Mouse (Mus musculus): ENCODE results near the gene Ints3. TPM values are rescaled to one million over a fixed set of nuclear protein-coding genes. Genes with fewer than 3 reads are reported as not detected.
A peak's percentile ranks its signal among the peaks of the same experiment; 100 is the strongest.

Gene Ints3
- polyA plus RNA-seq, 1 experiment from 2014 or later: 17.9 TPM

DNA sequence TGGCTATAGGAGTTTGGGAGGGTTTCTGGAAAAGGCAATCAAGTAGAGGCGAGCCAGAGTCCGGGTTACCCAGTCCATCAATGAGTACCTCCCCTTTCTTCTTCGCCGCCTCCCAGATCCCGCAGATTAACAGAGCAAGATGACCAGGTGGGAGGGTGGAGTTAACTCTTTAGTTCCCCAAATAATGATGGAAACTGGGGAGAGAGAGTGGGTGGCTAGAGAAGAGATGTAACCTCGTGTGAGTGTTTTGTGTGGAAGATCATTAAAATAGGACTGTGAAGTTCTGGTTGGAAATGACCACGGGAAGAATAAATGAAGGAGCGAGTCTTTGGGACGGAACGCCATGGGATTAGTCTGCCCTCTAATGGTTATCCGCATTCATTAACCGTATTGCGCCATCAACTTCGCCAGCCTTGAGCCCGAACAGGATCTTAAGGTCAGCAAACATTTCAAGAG lies 32.9 kb upstream of the Ints3 start:
- Histone ChIP-seq H3K36me3 (ENCODE audit: insufficient read depth, low read length) (no peaks in the 10 kb centered on the region), H3K27me3 (ENCODE audit: insufficient read depth, low read length) (no peaks in the 10 kb centered on the region), H3K9ac (ENCODE audit: low read depth, low read length) (peak overlapping the region; percentile 66), H3K9me3 (replicated peaks; ENCODE audit: low read length) (no peaks in the 10 kb centered on the region), H3K4me1 (replicated peaks; ENCODE audit: insufficient read depth, low read length) (0 out of 2 replicates have a peak, but pooled peaks cover 3% of the 10 kb centered on the region), H3K27ac (peak overlapping the region; percentile 57; the same call in 1 of the 2 replicates), H3K4me2 (ENCODE audit: low read length) (peak overlapping the region; percentile 96), H3K4me3 (replicated peaks; ENCODE audit: low read depth, low read length) (peak overlapping the region; percentile 46)
- DNase-seq (ENCODE audit: low spot score): peak; percentile 92
- WGBS: 0% methylated on average over 15 of the region's 15 CpGs
- ATAC-seq (replicated peaks; ENCODE audit: low FRiP score, low read depth): peak; percentile 44
- TF ChIP-seq CTCF (IDR thresholded peaks at IDR 0.05; ENCODE audit: low read depth): peak; percentile 95

DNA sequence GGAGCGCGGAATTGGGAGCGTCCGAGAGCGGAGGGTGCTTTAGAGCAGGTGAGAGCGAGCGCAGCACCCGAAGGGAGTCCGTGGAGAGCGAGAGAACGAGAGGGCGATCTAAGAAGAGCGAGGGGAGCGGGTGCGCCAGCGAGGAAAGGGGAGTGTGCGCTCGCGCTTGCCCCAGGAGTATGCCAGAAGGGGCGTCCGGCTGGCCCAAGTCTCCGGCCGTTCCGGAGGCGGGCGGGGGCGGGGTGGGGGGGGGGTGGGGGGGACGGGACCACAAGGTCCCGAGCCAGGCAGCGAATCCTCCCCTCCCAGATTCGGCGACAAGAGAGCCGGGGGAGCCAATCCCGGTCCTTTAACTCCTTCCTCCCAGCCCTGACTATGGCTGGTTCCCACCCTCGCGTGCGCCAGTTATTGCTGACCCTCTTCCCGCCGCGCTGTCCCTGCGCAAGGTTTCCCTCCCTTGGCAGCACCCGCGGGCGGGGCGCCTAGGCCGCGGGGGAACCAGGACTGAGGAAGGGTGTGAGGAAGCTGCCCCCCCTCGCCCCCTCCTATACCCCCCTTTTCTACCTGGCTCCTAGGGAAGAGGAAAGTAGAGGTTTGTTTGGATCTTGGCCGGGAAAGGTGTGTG lies 32.4 kb upstream of the Ints3 start, which contains the start of gene Npr1:
Gene Npr1 (minus strand): TSS at position 181 of the 625 bp plus-strand sequence.
- under 1% methylated on average over 33 of the region's 49 CpGs for WGBS
- no peaks in the 10 kb centered on the region for H3K9me3 ChIP-seq (replicated peaks; ENCODE audit: low read length)
- no peak for TF ChIP-seq CTCF (IDR thresholded peaks at IDR 0.05; ENCODE audit: low read depth)
- H3K4me1 ChIP-seq (replicated peaks; ENCODE audit: insufficient read depth, low read length): 0 out of 2 replicates have a peak, but pooled peaks cover 3% of the 10 kb centered on the region
- H3K4me3 ChIP-seq (replicated peaks; ENCODE audit: low read depth, low read length): peak within 1 kb of the TSS; percentile 46
- H3K9ac ChIP-seq (ENCODE audit: low read depth, low read length): peak within 1 kb of the TSS; percentile 66
- H3K27me3 ChIP-seq (ENCODE audit: insufficient read depth, low read length): no peaks in the 10 kb centered on the region
- H3K4me2 ChIP-seq (ENCODE audit: low read length): peak within 1 kb of the TSS; percentile 96
- H3K27ac ChIP-seq: peak within 1 kb of the TSS; percentile 57
- peak; percentile 55 for ATAC-seq (replicated peaks; ENCODE audit: low FRiP score, low read depth)
- peak; percentile 64 for DNase-seq (ENCODE audit: low spot score)
- H3K36me3 ChIP-seq (ENCODE audit: insufficient read depth, low read length): no peaks in the 10 kb centered on the region

- Histone ChIP-seq H3K27ac (peak overlapping the region; percentile 47), H3K9me3 (replicated peaks; ENCODE audit: low read length) (no peaks in the 10 kb centered on the region), H3K4me1 (replicated peaks; ENCODE audit: insufficient read depth, low read length) (0 out of 2 replicates have a peak, but pooled peaks cover 3% of the 10 kb centered on the region), H3K4me2 (ENCODE audit: low read length) (peak overlapping the region; percentile 96), H3K4me3 (replicated peaks; ENCODE audit: low read depth, low read length) (peak overlapping the region; percentile 46), H3K27me3 (ENCODE audit: insufficient read depth, low read length) (no peaks in the 10 kb centered on the region), H3K9ac (ENCODE audit: low read depth, low read length) (peak overlapping the region; percentile 66), H3K36me3 (ENCODE audit: insufficient read depth, low read length) (no peaks in the 10 kb centered on the region)
- DNase-seq (ENCODE audit: low spot score) (peak; percentile 28), ATAC-seq (replicated peaks; ENCODE audit: low FRiP score, low read depth) (peak; percentile 37)
- no peak for TF ChIP-seq CTCF (IDR thresholded peaks at IDR 0.05; ENCODE audit: low read depth)
- 1% methylated on average over 75 of the region's 75 CpGs for WGBS
Measured at GRCm38 (mm10) chr3:90465081-90465685, 31.8 kb upstream of the Ints3 start.

GRCm38 (mm10) chr3:90464552-90465080 lies 31.2 kb upstream of the Ints3 start:
- DNase-seq (ENCODE audit: low spot score) (peak; percentile 62), ATAC-seq (replicated peaks; ENCODE audit: low FRiP score, low read depth) (no peak; the same call in 1 of the 2 replicates)
- H3K9me3 ChIP-seq (replicated peaks; ENCODE audit: low read length): no peaks in the 10 kb centered on the region
- 0 out of 2 replicates have a peak, but pooled peaks cover 5% of the 10 kb centered on the region for H3K4me1 ChIP-seq (replicated peaks; ENCODE audit: insufficient read depth, low read length)
- H3K27me3 ChIP-seq (ENCODE audit: insufficient read depth, low read length): no peaks in the 10 kb centered on the region
- peak overlapping the region; percentile 66 for H3K9ac ChIP-seq (ENCODE audit: low read depth, low read length)
- TF ChIP-seq CTCF (IDR thresholded peaks at IDR 0.05; ENCODE audit: low read depth): peak; percentile 4; the same call in 1 of the 2 replicates
- WGBS: 13% methylated on average over 37 of the region's 37 CpGs
- peak overlapping the region; percentile 47 for H3K27ac ChIP-seq
- H3K4me2 ChIP-seq (ENCODE audit: low read length): peak overlapping the region; percentile 96
- H3K4me3 ChIP-seq (replicated peaks; ENCODE audit: low read depth, low read length): peak overlapping the region; percentile 46
- H3K36me3 ChIP-seq (ENCODE audit: insufficient read depth, low read length): no peaks in the 10 kb centered on the region

DNA sequence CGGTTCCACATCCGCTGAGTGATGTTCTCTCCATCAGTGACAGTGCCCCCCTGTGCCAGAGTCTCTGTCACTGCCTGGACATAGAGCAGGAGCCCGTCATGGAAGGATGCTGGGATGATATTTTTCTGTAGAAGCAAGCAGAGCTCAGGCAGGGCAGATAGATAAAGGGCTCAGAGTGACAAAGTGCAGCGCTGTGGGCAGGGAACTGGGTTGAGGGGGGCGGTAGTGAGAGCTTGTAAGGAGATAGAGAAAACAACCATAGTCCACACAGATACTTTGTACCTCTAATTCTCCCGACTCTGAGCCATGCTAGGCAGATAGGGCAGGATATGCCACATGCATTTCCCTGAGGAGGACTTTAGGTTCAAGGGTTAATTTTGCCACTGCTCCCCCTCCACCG lies 29.2 kb upstream of the Ints3 start:
- H3K4me3 ChIP-seq (replicated peaks; ENCODE audit: low read depth, low read length): 0 out of 2 replicates have a peak overlapping the region, but pooled peaks have one; percentile 0
- no peak overlapping the region for H3K27ac ChIP-seq
- 37% methylated on average over 7 of the region's 7 CpGs for WGBS
- H3K9ac ChIP-seq (ENCODE audit: low read depth, low read length): no peak overlapping the region
- H3K36me3 ChIP-seq (ENCODE audit: insufficient read depth, low read length): no peaks in the 10 kb centered on the region
- H3K9me3 ChIP-seq (replicated peaks; ENCODE audit: low read length): no peaks in the 10 kb centered on the region
- H3K27me3 ChIP-seq (ENCODE audit: insufficient read depth, low read length): no peaks in the 10 kb centered on the region
- H3K4me1 ChIP-seq (replicated peaks; ENCODE audit: insufficient read depth, low read length): 0 out of 2 replicates have a peak, but pooled peaks cover 5% of the 10 kb centered on the region
- ATAC-seq (replicated peaks; ENCODE audit: low FRiP score, low read depth) (no peak), DNase-seq (ENCODE audit: low spot score) (no peak)
- peak; percentile 12; the same call in 1 of the 2 replicates for TF ChIP-seq CTCF (IDR thresholded peaks at IDR 0.05; ENCODE audit: low read depth)
- H3K4me2 ChIP-seq (ENCODE audit: low read length): peak overlapping the region; percentile 96

- 0 out of 2 replicates have a peak, but pooled peaks cover 5% of the 10 kb centered on the region for H3K4me1 ChIP-seq (replicated peaks; ENCODE audit: insufficient read depth, low read length)
- DNase-seq (ENCODE audit: low spot score): no peak
- H3K36me3 ChIP-seq (ENCODE audit: insufficient read depth, low read length): no peaks in the 10 kb centered on the region
- no peak for ATAC-seq (replicated peaks; ENCODE audit: low FRiP score, low read depth)
- no peak overlapping the region for H3K4me3 ChIP-seq (replicated peaks; ENCODE audit: low read depth, low read length)
- no peak for TF ChIP-seq CTCF (IDR thresholded peaks at IDR 0.05; ENCODE audit: low read depth)
- H3K4me2 ChIP-seq (ENCODE audit: low read length): no peak overlapping the region
- no peak overlapping the region for H3K27ac ChIP-seq
- H3K9me3 ChIP-seq (replicated peaks; ENCODE audit: low read length): no peaks in the 10 kb centered on the region
- no peak overlapping the region for H3K9ac ChIP-seq (ENCODE audit: low read depth, low read length)
- WGBS: 90% methylated on average over 3 of the region's 3 CpGs
- H3K27me3 ChIP-seq (ENCODE audit: insufficient read depth, low read length): no peaks in the 10 kb centered on the region
Measured at GRCm38 (mm10) chr3:90461935-90462334, 28.5 kb upstream of the Ints3 start.
